Mouse (Mus musculus): ENCODE results near the gene Lrrc40.

Lrrc40 gene

GRCm38 (mm10) chr3:158036329-158036988, at the start of gene Lrrc40, which contains the start of gene Srsf11:
TSS of gene Lrrc40 (plus strand) at chr3:158036662.
TSS of gene Srsf11 (minus strand) at chr3:158036639.
- ChIA-PET POLR2A (interaction anchor here (0.5 to 4.4 kb wide), 68 partner anchors 8 to 1459 kb away, joined by 3 to 64 read pairs (median 5); partner anchors contain the start of genes Ankrd13c (in 4 of the 4), Cth (in 1 of the 4), Depdc1a (in 1 of the 4) and Zranb2 (in 1 of the 4)), CTCF (interaction anchor here in 2 of 4 experiments (0.5 to 0.6 kb wide), 2 partner anchors 105 to 1042 kb away, joined by 3 read pairs; no protein-coding TSS in a partner anchor)

DNA sequence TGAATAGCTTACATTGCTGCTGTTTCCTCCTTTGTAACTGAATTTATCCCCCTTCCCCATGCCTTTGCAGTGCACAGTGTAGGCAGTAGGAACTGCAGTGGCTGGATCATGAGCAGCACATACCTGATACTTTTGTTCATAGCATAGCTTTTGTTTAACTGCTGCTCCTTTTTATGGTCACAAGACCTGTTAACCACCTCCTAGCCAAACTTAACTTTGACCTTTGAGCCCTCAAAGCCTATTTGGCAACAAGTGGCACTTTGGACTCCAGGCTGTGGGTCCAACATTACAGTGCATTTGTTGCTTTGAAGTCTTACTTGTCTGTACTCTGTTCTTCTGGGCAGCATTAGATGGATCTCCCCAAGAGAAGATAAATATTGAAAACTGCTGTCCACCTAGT, 43.1 kb upstream of the Lrrc40 start:
- ChIA-PET CTCF (no interaction called here), POLR2A (interaction anchor here in 2 of 4 experiments (1.2 to 1.8 kb wide), 5 partner anchors 12 to 33 kb away, joined by 3 to 7 read pairs (median 4); no protein-coding TSS in a partner anchor)

GRCm38 (mm10) chr3:157995726-157996125, 40.7 kb upstream of the Lrrc40 start:
- CTCF ChIA-PET: no interaction called here
- POLR2A ChIA-PET: interaction anchor here in 2 of 4 experiments (0.8 to 2.9 kb wide), 4 partner anchors 12 to 64 kb away, joined by 3 to 12 read pairs (median 4); partner anchors contain the start of genes Lrrc40 (in 1 of the 2) and Srsf11 (in 1 of the 2)

DNA sequence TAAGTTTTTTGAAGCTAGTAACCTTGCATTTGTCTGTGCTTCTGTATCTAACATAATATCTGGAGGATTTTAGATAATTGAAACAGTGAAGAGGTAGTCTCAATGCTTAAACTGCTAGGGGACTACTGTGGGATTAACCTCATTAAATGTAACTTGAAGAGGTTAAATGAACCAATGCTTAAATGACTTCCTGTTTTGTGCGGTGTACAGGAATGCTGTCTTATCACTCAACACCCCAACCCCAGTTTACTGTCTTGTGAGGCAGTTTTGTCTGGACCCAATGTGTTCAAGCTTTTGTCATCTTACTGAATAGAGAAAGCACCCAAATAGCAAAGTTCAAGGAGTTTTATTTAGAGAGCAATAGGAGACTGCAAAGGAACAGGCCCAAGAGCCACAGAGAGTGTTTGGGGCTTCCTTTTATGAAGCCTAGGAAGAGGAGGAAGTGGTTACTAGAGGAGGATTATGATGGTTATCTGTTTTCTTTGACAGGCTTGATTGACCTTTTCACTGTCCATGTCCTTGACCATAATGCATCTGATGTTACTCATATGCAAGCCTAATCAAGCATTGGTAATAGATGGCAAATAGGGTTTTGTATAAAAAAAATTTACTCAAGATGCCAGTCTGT, 37.6 kb upstream of the Lrrc40 start:
- ChIA-PET CTCF (no interaction called here), POLR2A (interaction anchor here in 1 of 4 experiments (0.6 to 3.5 kb wide), 4 partner anchors 9 to 89 kb away, joined by 3 to 24 read pairs (median 4); partner anchors contain the start of gene Ankrd13c)

GRCm38 (mm10) chr3:158008647-158009046, 27.8 kb upstream of the Lrrc40 start:
- CTCF ChIA-PET: interaction anchor here in 2 of 4 experiments (1.2 kb wide), 2 partner anchors 77 kb away, joined by 3 read pairs; no protein-coding TSS in a partner anchor
- POLR2A ChIA-PET: interaction anchor here (0.5 to 5.2 kb wide), 31 partner anchors 10 to 1535 kb away, joined by 3 to 55 read pairs (median 4); partner anchors contain the start of genes Lrrc40 (in 2 of the 4), Srsf11 (in 2 of the 4) and Ankrd13c (in 1 of the 4)

DNA sequence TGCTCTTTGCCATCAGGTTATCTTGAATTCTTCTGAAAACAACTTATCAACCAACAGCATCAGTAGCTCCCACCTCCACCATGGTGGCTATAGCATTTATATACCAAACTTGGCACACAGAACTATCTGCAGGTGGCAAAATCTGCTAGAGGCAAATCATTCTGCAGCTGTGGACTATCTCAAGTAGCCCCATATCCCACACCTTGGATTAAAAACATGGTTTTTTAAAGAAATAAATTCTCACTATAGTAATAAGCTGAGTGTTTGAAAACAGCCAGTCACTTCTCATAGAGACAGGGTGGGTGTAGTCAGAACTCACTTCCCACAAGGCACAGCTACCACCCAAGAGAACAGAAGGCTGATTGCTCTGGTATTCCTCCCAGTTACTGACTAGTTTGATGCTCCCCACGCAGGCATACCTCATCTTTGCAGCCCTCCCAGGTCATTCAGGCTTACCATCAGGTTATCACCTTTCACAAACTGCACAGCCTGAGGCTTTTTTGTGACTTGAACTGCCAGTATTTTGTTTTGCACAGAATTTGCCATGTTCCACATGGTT, 26.6 kb upstream of the Lrrc40 start:
- ChIA-PET POLR2A (interaction anchor here in 2 of 4 experiments (0.8 to 5.2 kb wide), 18 partner anchors 10 to 117 kb away, joined by 3 to 55 read pairs (median 4); partner anchors contain the start of genes Lrrc40 (in 2 of the 2) and Srsf11 (in 2 of the 2)), CTCF (interaction anchor here in 1 of 4 experiments (0.6 to 1.2 kb wide), 2 partner anchors 78 to 157 kb away, joined by 3 to 7 read pairs; no protein-coding TSS in a partner anchor)

DNA sequence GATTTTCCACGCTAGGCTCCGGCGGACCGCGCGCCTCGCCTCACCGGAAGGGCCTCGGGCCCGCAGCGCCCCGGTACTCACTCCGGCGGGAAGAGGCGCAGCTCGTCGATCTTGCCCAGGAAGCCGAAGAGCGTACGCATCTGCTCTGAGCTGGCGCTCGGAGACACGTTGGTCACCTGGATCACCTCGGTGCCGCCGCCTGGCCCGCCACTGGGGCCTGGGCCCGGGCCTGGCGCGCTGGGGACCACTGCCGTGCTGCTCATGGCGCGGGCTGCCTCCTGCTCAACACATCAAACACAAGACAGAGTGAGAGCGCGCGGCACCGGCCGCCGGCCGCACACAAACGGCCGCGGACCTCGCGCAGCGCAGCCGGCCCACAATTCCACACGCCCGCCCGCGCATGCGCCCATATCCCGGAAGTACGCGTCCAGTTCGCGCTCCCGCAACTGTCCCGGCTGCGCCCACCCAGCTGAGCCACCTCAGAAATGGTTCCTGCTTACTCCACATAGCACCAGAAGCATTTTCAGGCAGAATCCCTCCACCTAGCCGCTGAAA, 5.0 kb upstream of the Lrrc40 start:
- POLR2A ChIA-PET: interaction anchor here in 3 of 4 experiments (0.6 to 5.3 kb wide), 32 partner anchors 8 to 497 kb away, joined by 3 to 38 read pairs (median 6); partner anchors contain the start of genes Ankrd13c (in 2 of the 3), Cth (in 1 of the 3) and Zranb2 (in 1 of the 3)
- CTCF ChIA-PET: interaction anchor here in 1 of 4 experiments (0.7 kb wide), 1 partner anchor 10 kb away, joined by 5 read pairs; no protein-coding TSS in a partner anchor

GRCm38 (mm10) chr3:158032106-158032505, 4.4 kb upstream of the Lrrc40 start:
- ChIA-PET CTCF (no interaction called here), POLR2A (interaction anchor here in 3 of 4 experiments (0.6 to 5.3 kb wide), 26 partner anchors 12 to 498 kb away, joined by 3 to 38 read pairs (median 6); partner anchors contain the start of genes Ankrd13c (in 2 of the 3), Cth (in 1 of the 3) and Zranb2 (in 1 of the 3))

GRCm38 (mm10) chr3:158035866-158036265, 596 bp upstream of the Lrrc40 start:
- CTCF ChIA-PET: interaction anchor here in 2 of 4 experiments (0.5 to 0.6 kb wide), 3 partner anchors 83 to 1042 kb away, joined by 3 to 4 read pairs (median 3); no protein-coding TSS in a partner anchor
- POLR2A ChIA-PET: interaction anchor here (0.5 to 4.4 kb wide), 58 partner anchors 9 to 502 kb away, joined by 3 to 64 read pairs (median 6); partner anchors contain the start of genes Ankrd13c (in 4 of the 4), Cth (in 1 of the 4) and Zranb2 (in 1 of the 4)

DNA sequence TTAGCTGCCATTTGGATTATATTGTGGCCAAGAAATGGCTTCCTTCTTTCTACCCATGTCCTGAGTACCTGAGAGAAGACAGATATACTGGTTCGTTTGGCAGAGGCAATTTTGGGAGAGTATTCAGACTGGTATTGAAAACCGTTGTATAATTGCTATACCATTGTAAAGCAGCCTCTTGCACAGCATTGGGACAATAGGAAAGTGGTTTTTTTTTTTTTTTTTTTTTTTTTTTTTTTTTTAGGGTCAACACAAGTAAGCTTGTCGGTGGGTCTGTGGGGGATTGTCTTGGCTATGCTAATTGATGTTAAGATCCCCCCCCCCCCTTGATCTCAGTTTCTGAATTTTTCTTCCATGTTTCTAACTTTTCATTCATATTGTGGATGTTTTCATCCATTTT, 1.6 kb downstream of the Lrrc40 start:
- CTCF ChIA-PET: interaction anchor here in 1 of 4 experiments (0.6 kb wide), 1 partner anchor 140 kb away, joined by 4 read pairs; no protein-coding TSS in a partner anchor
- POLR2A ChIA-PET: interaction anchor here (0.6 to 4.4 kb wide), 12 partner anchors 10 to 430 kb away, joined by 3 to 64 read pairs (median 4); partner anchors contain the start of gene Ankrd13c (in 3 of the 4)

DNA sequence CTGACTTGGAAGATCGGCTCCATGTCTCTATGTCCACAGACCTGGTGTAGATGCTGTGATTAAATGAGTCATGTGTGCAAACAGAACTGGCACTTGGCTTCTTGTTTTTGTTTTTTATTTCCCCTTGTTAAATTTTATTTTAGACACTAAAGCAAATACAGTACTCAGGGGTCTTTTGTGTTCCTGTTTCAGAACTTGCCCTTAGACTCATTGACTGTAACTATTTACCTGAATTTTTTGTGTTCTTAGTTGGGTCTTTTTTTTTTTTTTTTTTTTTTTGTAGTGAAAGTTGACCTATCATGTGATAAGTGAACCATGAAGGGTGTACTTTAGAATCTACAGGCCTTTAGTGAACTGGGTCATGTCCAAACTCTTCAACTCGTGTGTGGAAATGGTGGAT, 4.3 kb downstream of the Lrrc40 start:
- ChIA-PET CTCF (interaction anchor here in 1 of 4 experiments (0.6 kb wide), 1 partner anchor 755 kb away, joined by 11 read pairs; no protein-coding TSS in a partner anchor), POLR2A (interaction anchor here in 2 of 4 experiments (1.2 to 1.4 kb wide), 2 partner anchors 13 to 94 kb away, joined by 3 to 5 read pairs; partner anchors contain the start of gene Ankrd13c (in 1 of the 2))

DNA sequence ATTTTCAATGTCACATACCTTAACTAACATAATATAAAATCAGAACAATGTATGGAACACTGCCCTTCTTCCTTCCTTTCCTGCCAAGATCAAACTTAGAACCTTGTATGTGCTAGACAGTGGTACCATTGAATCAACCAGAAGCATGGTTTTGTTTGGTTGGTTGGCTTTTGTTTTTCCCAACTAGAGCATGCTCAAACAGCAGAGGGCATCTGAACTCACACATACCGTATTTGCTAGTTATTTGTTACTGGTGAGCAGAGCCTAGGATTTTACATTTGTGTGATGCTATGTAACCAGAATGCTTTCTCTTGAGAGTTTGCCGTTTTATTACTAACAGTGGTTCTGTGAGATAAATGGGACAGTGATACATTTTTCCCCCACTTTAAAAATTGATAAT, 13.0 kb downstream of the Lrrc40 start:
- ChIA-PET CTCF (no interaction called here), POLR2A (interaction anchor here in 2 of 4 experiments (1.0 to 2.9 kb wide), 3 partner anchors 13 kb away, joined by 3 to 14 read pairs (median 12); partner anchors contain the start of genes Lrrc40 (in 2 of the 2) and Srsf11 (in 2 of the 2))

GRCm38 (mm10) chr3:158060621-158061291, 24.3 kb downstream of the Lrrc40 start:
- POLR2A ChIA-PET: interaction anchor here in 2 of 4 experiments (0.6 to 1.9 kb wide), 6 partner anchors 8 to 164 kb away, joined by 3 to 8 read pairs (median 3); partner anchors contain the start of genes Lrrc40 (in 1 of the 2) and Srsf11 (in 1 of the 2)

DNA sequence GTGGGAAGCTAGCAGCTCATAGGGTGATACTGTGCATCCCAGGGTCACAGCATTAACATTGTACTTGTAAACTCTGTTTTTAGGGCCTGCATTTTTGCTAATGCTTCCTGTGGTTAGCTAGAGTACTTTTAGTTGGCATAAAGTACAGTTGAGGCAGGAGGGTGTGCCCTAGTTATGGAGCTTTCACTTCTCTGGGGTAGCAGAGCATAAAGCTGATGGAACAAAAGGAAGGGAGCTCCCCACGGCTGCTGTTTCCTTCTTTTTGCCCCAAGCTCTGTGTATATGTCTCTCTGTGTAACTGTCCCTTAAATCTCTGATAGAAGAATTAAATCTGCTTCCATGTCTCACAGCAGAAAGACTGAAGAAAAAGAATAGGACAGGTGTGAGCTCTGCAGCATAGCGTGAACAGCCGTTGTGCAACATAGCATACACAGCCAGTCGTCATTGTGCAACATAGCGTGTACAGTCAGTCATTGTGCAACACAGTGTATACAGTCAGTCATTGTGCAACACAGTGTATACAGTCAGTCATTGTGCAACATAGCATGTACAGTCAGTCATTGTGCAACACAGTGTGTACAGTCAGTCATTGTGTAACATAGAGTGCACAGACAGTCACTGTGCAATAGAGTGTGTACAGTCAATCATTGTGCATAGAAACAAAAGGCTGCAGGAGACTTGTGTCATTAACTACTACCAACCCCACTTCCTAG, 25.5 kb downstream of the Lrrc40 start:
- ChIA-PET CTCF (no interaction called here), POLR2A (interaction anchor here in 1 of 4 experiments (1.4 to 1.9 kb wide), 4 partner anchors 10 to 165 kb away, joined by 3 to 8 read pairs (median 4); partner anchors contain the start of genes Lrrc40 and Srsf11)

More at GRCm38 (mm10) chr3:158060621-158061291, 24.3 kb downstream of the Lrrc40 start:
- CTCF ChIA-PET: no interaction called here

- ChIA-PET POLR2A (interaction anchor here in 1 of 4 experiments (0.5 kb wide), 1 partner anchor 172 kb away, joined by 3 read pairs; no protein-coding TSS in a partner anchor), CTCF (no interaction called here)
Measured at GRCm38 (mm10) chr3:158065256-158065655, 28.8 kb downstream of the Lrrc40 start.

DNA sequence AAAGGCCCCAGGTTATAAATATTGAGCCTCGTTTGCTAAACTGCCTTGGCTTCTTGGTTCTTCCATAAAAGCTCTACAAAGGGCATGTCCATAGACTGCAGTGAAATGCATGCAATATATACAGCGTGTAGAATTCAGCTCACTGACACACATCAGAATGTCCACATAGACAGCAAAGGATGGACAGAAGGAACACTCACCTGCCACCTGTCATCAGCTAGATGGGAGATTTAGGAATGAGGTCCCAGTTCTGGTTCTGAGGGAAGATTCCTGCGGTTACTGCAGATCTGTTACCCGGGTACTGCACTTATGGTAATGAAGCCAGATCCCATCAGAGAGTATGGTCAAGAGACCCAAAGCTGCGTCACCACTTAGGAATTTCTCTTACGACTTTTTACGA, 31.5 kb downstream of the Lrrc40 start:
- ChIA-PET CTCF (no interaction called here), POLR2A (interaction anchor here in 1 of 4 experiments (0.7 kb wide), 1 partner anchor 29 kb away, joined by 3 read pairs; no protein-coding TSS in a partner anchor)
